Mouse (Mus musculus): ENCODE data around the gene Ccdc171. TPM values are rescaled to one million over a fixed set of nuclear protein-coding genes. Genes with fewer than 3 reads are reported as not detected.
"Not testable (repeated sequence)": the region's sequence is repeated elsewhere in the genome, so short reads cannot be mapped to it uniquely, and the experiment has no call there.

Gene Ccdc171
- total RNA-seq, 2 experiments from 2014 or later: 1.4 to 1.5 TPM

DNA sequence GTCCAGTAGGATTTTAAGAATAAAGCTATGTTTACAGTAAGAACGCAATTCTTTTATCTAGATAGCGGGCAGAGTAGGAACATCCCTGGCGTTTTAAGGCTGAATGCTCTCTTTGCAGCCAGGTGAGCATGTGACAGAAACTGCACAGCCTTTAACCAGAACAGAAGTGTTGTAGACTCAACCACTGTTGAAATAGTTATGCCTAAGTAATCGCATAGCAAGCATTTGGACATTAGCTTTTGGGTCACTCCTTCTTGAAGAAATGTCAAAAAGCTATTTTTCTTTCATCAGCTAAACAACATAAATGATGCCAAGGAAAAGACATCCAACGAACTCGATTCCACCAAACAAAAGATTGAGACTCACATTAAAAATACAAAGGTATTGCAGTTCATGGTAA lies 131.7 kb downstream of the Ccdc171 start:
- DNase-seq: no peak

DNA sequence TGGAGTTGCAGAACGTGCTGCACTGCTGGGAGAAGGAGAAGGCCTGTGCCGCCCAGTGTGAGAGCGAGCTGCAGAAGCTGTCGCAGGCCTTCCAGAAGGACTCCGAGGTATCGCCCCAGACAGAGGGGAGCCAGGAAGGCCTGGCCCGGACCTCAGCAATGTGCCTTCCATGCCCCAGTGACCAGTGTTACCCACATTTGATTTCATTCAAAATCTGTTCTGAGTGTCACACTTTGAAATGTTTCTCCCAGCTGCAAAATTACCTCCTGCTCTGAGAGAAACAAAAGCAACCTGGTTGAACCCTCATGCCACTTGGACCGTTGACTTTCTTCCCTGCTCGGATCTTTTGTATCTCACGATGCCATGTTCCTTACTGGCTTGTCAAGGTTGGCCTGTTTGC lies 133.1 kb downstream of the Ccdc171 start:
- no peak for DNase-seq

DNA sequence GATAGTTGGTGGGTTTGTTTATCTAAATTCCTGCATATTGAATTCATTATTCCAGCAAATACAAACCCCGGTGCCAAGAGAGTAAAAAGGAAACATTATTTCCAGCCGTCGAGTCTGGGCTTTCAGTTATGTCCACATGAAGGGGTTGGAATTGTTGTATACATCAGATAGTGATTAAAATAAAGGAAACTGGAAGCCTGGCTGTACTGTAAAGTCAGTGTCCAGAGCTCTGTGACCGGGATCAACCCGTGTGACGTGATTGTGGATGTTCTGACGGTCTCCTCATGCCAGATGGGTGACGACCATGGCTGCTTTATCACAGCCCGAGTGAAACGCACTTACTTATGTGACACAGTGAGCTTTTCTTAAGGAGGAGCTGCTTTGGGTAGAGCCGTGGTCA lies 134.1 kb downstream of the Ccdc171 start:
- DNase-seq: peak; percentile 23

DNA sequence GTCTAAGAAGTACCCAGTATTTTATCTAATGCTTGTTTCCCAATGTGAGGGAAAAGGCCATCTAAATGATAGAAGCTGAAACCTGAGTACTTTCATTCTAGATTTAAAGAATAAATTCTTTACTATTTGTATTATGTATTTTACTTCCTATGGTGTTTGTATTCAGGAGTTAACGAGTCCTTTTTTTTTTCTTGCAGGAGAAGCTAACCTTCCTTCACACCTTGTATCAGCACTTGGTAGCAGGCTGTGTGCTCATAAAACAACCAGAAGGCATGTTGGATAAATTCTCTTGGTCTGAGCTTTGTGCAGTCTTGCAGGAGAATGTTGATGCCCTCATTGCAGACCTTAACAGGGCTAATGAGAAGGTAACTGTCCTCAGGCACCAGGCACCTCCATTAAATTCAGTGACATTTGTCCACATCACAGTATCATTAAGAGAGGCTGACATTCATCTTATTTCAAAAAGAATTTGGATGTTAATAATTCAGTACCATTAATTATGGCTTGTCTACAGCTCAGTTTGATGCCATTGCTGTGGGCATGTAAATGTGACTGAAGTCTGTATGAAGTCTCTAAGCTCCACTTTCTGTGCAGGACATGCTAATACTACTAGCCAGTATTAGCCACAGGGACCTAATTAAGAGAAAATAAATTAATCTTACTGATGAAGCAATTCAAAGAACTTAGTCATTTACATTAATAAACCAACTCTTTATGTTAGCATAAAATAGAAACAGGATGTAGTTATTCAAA lies 136.3 kb downstream of the Ccdc171 start:
- DNase-seq: no peak

DNA sequence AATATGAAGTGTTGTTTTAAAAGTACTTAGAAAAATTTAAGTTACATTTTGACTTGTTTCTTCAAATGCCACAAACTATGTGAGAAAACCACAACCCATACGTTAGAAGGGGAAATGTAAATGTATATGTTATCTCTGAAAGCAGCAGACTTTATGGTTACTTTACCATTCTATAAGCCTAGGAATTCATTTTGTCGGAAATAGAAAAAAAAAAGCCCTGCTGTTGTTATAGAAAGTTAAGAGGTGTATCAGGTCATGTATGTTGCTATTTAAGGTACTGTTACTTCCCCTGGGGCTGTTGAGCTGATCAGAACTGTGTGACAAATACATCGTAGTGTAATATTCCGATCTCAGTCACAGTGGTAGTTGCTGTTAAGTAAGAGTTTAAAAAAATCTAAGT lies 137.0 kb downstream of the Ccdc171 start:
- DNase-seq: no peak

DNA sequence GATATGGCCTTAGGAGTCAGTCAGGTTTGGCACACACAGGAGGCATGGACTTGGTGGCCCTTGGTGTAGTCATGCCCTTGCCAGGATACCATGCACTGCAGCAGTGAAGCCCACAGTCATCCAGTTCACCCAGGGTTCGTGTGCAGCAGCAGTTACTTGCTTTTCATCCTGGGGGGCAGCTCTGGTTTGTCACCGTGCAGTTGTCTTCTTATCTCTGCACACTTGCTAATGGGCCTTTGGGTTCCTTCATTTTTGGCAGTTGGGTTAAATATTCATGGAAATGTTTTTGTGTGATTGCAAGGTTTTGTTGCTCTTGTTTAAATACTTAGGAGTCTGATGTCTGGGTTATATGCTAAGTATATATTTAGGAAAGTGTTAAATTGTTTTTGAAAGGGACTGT lies 144.2 kb downstream of the Ccdc171 start:
- DNase-seq: no peak

DNA sequence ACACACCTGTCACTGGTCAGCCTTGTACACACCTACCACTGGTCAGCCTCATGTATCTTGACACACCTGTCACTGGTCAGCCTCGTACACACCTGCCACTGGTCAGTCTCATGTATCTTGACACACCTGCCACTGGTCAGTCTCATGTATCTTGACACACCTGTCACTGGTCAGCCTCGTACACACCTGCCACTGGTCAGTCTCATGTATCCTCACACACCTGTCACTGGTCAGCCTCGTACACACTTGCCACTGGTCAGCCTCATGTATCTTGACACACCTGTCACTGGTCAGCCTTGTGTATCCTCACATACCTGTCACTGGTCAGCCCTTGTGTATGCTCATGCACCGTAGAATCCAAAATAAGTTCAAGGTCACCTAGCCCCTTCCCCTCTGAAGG lies 150.0 kb downstream of the Ccdc171 start:
- DNase-seq: not testable (repeated sequence)

DNA sequence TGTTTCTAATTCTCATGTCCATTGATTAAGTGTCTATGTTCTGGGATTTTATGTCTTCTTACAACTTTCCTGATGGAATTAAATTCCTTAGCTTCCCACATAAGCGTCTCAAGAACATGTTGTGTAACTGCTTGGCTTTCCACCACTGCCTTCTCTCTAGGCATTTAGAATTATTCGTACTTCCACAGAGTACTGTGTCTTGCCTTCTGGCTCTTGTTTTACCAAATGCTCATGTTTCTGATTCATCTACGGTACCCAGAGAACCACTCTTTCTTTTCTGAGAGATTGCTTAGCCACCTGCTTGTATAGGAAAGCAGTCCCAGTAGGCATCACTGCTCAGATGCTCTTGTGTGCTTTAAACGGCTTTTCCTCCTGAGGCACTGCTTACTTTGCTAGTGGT lies 151.1 kb downstream of the Ccdc171 start:
- DNase-seq: no peak

DNA sequence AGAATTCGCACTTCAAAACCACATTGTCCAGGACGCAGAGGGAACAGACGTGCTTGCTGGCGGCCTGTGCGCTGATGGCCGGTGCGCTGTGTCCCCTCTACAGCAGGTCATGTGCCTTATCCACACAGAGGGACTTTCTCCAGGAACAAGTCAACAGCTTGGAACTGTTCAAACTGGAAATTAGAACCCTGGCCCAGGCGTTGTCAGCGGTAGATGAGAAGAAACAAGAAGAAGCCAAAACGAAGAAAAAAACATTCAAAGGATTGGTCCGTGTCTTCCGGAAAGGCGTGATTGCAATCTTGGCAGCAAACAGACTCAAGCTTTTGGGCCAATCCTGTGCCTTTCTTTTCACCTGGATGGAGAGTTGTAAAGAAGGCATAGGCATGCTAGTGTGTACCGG lies 155.7 kb downstream of the Ccdc171 start:
- DNase-seq: no peak

DNA sequence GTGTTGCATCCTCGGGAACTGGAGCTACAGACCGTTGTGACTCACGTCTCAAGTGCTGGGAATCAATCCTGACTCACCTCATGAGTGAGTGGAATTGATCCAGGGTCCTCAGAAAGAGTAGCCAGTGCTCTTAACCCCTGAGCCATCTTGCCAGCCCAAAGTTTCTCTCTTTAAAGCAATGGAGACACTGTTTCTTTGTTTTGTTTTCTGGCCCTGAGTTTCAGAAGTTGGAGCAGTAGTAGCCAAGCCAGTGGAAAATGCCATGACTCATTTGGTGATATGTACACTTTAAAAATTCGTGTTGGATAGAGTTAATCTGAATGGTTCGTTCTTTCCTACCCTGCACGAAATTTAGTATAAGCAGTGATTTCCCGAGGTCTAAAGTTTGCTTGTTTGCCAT lies 157.5 kb downstream of the Ccdc171 start:
- DNase-seq: no peak

DNA sequence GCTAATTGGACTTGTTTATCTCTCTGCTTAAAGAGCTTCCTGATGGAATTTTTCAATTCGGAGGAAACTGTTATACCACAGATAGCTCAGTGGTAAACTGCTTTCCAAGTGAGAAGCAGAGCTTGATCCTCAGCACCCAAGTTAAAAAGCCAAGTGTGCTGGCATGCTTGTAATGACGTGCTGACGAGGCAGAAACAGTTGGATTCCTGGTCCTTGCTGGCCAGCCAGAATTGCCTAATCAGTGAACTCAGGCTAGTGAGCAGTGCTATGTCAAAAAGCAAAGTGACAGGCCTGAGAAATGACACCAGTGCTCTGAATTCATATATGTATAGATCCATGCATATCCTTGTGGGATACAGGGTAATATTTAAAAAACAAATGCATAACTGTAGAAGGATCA lies 174.8 kb downstream of the Ccdc171 start:
- DNase-seq: no peak

DNA sequence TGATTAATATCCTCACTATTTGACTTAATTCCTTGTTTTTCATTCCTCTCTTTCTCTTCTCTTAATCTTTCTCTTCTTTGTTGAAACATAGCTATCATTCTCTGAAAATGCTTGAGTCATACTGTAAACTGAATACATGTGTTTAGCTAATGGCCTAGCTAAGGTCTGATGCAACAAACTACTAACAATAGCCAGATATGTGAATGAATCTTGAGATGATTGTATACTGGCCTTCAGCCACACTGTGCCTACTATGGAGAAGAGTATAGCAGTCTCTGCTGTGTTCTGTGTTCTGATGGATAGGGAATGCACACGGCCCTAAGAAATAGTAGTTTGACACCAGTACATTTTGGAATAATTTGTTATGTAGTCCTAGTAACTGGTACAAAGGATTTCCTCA lies 191.7 kb downstream of the Ccdc171 start:
- no peak for DNase-seq

DNA sequence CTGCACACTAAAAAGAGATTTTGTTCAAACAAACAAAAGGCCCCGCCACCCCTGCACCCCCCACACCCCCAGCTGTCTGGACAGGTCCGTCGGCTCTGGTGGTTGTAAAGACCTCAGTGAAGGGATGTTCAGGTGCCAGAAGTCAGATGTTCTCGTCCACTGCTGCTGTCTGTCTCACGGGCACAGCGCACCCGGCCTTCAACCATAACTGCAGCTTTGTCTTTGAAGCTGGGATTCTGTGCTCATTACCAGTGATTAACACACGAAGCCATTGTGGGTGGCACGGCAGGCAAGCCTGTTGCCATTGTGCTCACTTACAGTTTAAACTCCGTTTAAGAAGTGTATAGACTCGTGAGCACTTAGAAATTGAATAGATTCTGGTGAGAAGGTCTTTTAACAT lies 194.5 kb downstream of the Ccdc171 start:
- DNase-seq: no peak

DNA sequence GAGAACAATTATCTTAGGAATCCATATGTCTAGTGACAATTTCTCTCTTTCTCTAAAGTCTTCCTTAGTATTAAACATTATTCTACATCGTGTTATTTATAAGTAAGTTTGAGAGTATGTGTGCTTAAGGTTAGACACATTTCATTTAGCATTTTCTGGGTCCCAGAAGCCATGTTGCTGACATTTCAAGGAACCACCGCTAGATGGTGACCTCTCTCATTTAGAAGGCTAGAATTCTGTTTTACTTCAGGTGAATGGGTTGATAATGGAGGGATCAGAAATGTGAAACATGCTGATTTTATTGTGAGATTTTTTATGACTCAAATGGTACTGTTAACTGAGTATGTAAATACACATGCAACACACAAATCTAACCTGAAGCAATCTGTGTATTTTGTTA lies 199.8 kb downstream of the Ccdc171 start:
- DNase-seq: no peak

DNA sequence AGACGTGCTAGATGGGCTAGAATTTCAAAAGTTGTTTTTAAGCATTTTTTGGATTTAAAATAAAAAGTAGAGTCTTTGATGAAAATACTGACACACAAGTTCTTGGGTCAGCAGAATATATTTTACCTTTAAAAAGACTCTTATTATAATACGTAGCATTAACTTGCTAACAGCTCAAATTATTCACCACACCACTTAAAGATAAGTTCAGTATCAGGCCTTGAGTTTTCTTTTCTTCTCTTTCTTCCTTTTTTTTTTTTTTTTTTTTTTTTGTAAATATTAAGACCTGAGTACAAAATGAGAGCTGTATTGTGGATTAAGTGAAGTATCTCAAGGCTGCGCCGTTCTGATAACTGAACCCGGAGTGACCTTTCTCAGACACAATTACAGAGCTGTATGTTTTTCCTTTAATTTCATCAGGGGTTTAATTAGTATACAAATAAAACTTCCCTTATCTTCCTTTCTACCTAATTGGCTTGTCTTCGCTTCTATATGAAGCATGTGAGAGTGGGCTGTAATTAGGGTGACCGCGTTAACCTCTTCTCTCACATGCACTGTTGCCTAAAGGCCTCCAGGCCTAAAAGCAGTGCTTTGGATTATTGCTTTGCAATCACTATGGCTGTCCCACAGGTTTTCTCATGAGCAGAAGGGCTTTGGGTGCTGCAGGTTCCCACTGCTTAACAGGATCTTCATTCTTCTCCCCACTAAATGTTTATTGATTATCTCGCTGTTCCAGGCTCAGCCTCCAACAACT lies 214.0 kb downstream of the Ccdc171 start:
- no peak for DNase-seq

DNA sequence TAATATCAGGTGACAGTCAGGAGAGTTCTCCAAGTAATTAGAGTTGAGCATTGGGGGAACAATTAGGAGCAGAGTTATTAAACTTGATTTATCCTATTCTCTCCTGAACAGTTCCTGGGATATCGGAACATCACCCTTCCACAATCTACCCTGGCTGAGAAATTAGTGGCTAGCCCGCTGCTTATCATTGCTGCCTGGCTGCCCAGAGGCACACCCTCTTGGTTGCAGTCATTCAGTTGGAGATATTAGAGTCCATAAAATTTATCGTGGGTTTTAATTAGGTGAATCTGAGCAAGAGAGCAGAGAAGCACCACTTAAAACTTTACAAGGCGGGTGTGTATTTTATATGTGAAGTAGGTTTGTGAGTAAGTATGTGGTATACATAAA lies 214.5 kb downstream of the Ccdc171 start:
- DNase-seq: no peak

DNA sequence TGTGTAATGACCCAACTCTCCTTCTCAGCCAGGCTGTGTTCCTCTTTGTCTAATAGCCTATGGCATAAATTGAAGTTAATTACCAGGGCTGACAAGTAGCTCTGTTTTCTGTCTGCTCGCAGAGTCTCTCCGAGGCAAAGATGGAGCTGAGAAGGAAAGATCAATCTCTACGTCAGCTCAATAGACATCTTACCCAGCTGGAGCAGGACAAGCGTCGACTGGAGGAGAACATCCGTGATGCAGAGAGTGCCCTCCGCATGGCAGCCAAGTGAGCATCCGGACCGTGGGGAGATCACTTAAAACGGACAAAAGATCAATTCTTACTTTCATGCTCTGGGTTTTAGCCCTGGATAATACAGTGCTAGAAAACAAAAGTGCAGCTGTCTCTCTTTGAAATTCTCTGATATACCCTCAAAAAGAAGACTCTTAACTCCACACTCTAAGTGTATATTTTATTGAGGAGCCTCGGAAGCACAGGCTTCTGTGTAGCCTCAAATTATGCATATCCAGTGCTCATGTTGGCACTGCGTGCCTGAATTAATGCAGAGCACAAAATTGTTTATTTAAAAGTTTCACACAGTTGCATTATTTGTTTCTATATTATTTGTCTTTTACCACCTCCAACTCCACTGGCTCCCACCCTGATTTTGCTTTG lies 217.6 kb downstream of the Ccdc171 start:
- no peak for DNase-seq

DNA sequence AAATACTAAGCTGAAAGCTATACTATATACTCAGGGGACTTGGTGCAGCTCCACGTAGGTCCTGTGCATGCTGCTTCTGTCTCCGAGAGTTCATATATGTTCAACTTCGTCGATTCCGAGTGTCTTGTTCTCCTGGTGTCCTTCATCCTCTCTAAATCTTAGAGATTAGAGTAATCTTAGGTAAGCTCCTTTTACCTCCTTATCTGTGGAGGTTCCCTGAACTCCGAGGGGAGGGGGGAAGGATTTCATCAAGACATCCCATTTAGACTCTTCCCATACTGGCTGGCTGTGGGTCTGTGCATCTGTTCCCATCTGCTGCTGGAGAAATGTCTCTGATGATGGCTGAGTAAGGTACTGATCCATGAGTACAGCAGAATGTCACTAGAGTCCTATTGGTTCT lies 249.8 kb downstream of the Ccdc171 start:
- no peak for DNase-seq

DNA sequence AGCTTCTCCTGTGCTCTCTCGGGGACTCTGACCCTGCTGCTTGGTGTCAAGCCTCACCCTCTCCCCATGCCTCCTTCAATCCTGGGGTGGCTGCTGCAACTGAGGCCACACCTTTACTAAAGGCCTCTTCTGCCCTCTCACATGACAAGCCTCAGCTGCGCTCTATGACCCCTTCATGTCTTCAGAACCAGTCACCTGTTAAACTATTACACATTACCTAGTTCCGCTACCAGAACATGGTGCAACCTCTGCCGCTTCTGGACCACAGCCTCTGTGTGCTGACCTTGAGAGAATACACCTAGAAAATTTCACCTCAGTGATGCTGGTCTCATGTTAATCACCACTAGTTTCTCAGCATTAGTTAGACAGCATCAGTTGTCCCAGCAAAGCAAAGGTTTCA lies 254.7 kb downstream of the Ccdc171 start:
- DNase-seq: no peak

DNA sequence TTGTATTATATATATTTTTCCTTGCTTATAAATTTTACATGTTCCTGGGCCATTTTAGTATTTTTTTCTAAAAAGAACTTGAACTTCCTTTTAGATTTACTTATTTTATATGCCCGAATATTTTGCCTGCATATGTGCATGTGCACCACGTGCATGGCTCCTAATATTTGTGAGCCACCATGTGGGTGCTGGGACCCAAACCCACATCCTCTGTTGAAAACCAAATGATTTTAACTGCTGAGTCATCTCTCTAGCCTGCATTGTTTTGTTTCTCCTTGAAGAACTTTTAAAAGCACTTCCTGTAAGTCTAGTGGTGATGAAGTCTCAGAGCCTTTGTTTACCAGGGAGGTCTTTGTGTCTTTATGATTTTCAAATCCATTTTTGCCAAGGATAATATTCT lies 259.8 kb downstream of the Ccdc171 start:
- no peak for DNase-seq

DNA sequence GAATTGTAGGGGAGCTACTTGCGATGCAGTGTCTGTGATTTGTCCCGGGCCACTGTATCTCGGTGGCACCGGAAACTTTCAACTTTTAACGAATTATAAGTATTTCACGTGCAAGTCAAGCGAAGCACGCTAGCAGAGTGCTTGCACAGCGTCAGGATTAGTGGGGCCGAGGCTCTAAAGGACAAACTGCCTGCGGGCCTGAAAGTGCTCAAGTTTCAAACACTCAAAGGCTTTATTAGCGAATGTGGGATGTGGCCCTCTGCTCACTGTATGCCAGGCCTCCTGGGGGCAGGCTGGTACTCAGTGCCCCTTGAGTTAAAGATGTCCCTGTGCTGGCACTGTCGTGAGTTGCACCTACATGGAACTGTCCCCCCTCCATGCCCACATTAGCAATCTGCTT lies 266.5 kb downstream of the Ccdc171 start:
- DNase-seq: no peak

DNA sequence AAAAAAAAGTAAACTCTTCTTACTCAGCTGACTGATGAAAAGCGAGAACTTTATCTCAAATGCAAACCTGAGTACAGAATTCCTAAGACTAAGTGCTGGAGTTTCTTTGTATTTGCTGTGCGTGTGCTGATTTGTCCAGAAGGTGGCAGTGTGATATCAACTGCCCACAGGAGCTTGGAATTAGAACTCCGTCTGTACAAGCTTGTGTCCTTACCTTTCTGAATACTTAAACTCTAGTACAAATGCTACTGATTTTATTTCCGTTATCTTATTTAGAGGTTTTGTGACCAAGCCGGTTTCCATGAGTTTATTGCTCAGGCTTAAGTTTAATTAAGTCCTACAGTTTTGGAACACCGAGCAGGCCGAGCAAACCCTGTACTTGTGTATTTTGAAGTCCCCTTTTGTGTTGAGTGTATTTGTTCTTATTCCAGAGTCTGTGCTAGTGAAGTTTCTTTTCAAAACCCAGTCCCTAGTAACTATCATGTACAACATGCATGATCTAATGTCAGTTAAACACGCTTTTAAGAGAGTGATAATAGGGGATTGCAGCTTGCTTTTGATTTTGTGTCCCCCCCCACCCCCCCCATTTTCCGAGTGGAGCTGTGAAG lies 269.1 kb downstream of the Ccdc171 start:
- DNase-seq: peak; percentile 62

DNA sequence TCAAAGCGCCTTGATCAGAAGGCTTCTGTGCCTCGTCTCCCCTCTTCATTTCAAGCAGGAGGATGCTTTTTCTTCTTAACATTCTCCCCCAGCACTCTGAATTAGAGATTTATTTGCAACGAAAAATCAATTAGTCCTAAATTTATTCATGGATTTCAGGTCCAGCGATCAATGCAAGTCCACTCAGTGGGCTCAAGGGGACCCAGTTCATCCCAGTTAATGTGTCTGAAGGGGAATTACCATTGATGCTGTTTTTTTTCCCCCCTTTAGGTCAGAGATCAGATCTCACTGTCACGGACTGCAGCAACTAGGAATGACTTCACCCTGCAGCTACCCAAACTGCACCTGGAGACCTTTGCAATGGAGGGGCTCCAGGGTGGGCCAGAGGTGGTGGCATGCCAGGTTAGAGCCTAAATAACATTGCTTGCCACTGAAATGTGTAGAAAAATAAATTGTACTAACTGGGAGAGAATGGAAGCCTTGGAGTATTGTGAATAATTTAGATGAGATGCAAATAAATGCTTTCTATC lies 269.6 kb downstream of the Ccdc171 start:
- no peak for DNase-seq
